Mouse (Mus musculus) activated CD4-positive, CD25-positive, alpha-beta regulatory T cell, adult 4 months (primary cell): ENCODE results near the gene Wnt3a. TPM values are rescaled to one million over a fixed set of nuclear protein-coding genes. Genes with fewer than 3 reads are reported as not detected.
A peak's percentile ranks its signal among the peaks of the same experiment; 100 is the strongest.

Experiments
- ATAC-seq: one replicate; pipeline ENCODE4 v1.8.0; 2017
- polyA plus RNA-seq, 2 experiments: library from polyadenylated mRNA; unstranded; fragments of 100-300 nt; shearing (Covaris generic); gene quantifications; one replicate each; pipeline ENCODE4 v1.2.1; 2017

Gene Wnt3a
- polyA plus RNA-seq, 2 experiments from 2014 or later: 0.20 TPM; not detected in 1

- no peak for ATAC-seq
These were observed 29.7 kb downstream of the Wnt3a start for GRCm38 (mm10) chr11:59260706-59261493.

- no peak for ATAC-seq
These were observed 30.9 kb downstream of the Wnt3a start for GRCm38 (mm10) chr11:59259647-59260046.

GRCm38 (mm10) chr11:59248101-59248500, 42.5 kb downstream of the Wnt3a start:
- no peak for ATAC-seq

GRCm38 (mm10) chr11:59243856-59244255, 46.7 kb downstream of the Wnt3a start:
- ATAC-seq: no peak

- no peak for ATAC-seq
These were observed 48.7 kb downstream of the Wnt3a start for GRCm38 (mm10) chr11:59241841-59242240.

GRCm38 (mm10) chr11:59239796-59240195, 50.8 kb downstream of the Wnt3a start:
- ATAC-seq: no peak

GRCm38 (mm10) chr11:59239428-59239785, 51.1 kb downstream of the Wnt3a start:
- no peak for ATAC-seq

GRCm38 (mm10) chr11:59238525-59239427, 51.8 kb downstream of the Wnt3a start:
- ATAC-seq: no peak

GRCm38 (mm10) chr11:59232797-59233196, 57.8 kb downstream of the Wnt3a start:
- ATAC-seq: no peak

- ATAC-seq: no peak
These were observed 60.3 kb downstream of the Wnt3a start for GRCm38 (mm10) chr11:59230144-59230760.

GRCm38 (mm10) chr11:59228122-59228953, 62.2 kb downstream of the Wnt3a start, which contains the start of gene Arf1:
Gene Arf1, minus strand, starts transcription at chr11:59228270.
- ATAC-seq: peak; percentile 81

GRCm38 (mm10) chr11:59227604-59228121, 62.9 kb downstream of the Wnt3a start:
- ATAC-seq: peak; percentile 19

GRCm38 (mm10) chr11:59226787-59227603, 63.6 kb downstream of the Wnt3a start:
- ATAC-seq: no peak

- no peak for ATAC-seq
These were observed 64.3 kb downstream of the Wnt3a start for GRCm38 (mm10) chr11:59226251-59226650.

- no peak for ATAC-seq
These were observed 65.4 kb downstream of the Wnt3a start for GRCm38 (mm10) chr11:59225167-59225566.

GRCm38 (mm10) chr11:59224470-59224869, 66.1 kb downstream of the Wnt3a start:
- peak; percentile 15 for ATAC-seq

GRCm38 (mm10) chr11:59224025-59224424, 66.5 kb downstream of the Wnt3a start:
- no peak for ATAC-seq

- ATAC-seq: no peak
These were observed 68.2 kb downstream of the Wnt3a start for GRCm38 (mm10) chr11:59222306-59222705.

- no peak for ATAC-seq
These were observed 68.9 kb downstream of the Wnt3a start for GRCm38 (mm10) chr11:59221604-59222003.

GRCm38 (mm10) chr11:59219064-59219463, 71.5 kb downstream of the Wnt3a start:
- ATAC-seq: peak; percentile 34
